Mouse (Mus musculus) CH12.LX (cell line): ENCODE measurements around the gene Tex36.
A peak's percentile ranks its signal among the peaks of the same experiment; 100 is the strongest.

Experiments
- CHD2 ChIP-seq: IDR thresholded peaks from 2 replicates; pipeline ENCODE4 v1.6.1; 2011; ENCODE audit warnings: low read length, improper control_type of control experiment
- CTCF ChIP-seq, 2 experiments: IDR thresholded peaks in 1 of 2; conservative IDR thresholded peaks in 1 of 2; 2 replicates each; pipeline ENCODE4 v1.5.1; 2011 to 2012; ENCODE audit warnings: low read depth in 2 of 2, low read length in 2 of 2, improper control_type of control experiment in 1 of 2, inconsistent platforms in 1 of 2, mild to moderate bottlenecking in 1 of 2, moderate library complexity in 1 of 2
- EP300 ChIP-seq: IDR thresholded peaks from 2 replicates; pipeline ENCODE4 v1.6.1; 2011; ENCODE audit warnings: low read length, improper control_type of control experiment
- KAT2A ChIP-seq: IDR thresholded peaks from 2 replicates; pipeline ENCODE4 v1.6.1; 2012; ENCODE audit warnings: low read length, improper control_type of control experiment, inconsistent platforms; ENCODE audit not compliant: insufficient replicate concordance
- MAFK ChIP-seq: IDR thresholded peaks from 2 replicates; pipeline ENCODE4 v1.6.1; 2011; ENCODE audit warnings: low read length, improper control_type of control experiment; ENCODE audit not compliant: insufficient replicate concordance
- POLR2A ChIP-seq: IDR thresholded peaks from 2 replicates; pipeline ENCODE4 v1.6.1; 2011; ENCODE audit warnings: low read depth, mild to moderate bottlenecking, improper control_type of control experiment, low read length
- POLR2AphosphoS2 ChIP-seq: IDR thresholded peaks from 2 replicates; pipeline ENCODE4 v1.6.1; 2011; ENCODE audit warnings: low read depth, low read length, improper control_type of control experiment
- SMC3 ChIP-seq: IDR thresholded peaks from 2 replicates; pipeline ENCODE4 v1.6.1; 2011; ENCODE audit warnings: low read depth, low read length, improper control_type of control experiment
- TCF12 ChIP-seq: IDR thresholded peaks from 2 replicates; pipeline ENCODE4 v1.6.1; 2014; ENCODE audit warnings: low read depth, mild to moderate bottlenecking, inconsistent platforms, low read length, improper control_type of control experiment
- ZKSCAN1 ChIP-seq: IDR thresholded peaks from 2 replicates; pipeline ENCODE4 v1.6.1; 2012; ENCODE audit warnings: low read depth, inconsistent platforms, low read length, improper control_type of control experiment, borderline replicate concordance

DNA sequence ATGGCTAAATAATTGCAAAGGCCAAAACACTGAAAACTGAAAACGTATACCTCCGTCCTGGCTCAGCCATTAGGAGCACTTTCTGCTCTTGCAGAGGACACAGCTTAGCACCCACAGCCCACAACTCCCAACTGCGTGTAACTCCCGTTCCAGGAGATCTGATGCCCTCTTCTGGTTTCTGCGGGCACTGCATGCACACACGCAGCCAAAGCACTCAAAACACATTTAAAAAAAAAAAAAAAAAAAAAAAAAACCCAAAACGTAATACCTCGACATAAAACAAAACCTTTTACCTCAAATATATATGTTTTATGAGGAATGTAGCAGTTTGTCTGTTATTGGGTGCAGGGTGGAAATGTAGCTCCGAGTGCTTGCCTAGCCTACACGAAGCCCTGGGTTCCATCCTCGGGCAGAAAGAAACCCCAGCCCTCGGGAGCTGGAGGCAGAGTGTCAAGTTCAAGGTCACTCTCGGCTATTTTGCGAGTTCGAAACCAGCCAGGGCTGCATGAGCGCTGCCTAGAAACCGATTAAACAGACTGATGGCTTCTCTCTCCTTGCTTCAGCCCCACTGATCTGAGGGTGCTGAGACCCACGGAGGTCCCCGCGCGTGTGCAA, 34.9 kb upstream of the Tex36 start:
- TF ChIP-seq POLR2AphosphoS2 (no peak), POLR2A (no peak), CTCF (conservative IDR thresholded peaks at IDR 0.05 in 1 of 2, IDR thresholded peaks at IDR 0.05 in 1 of 2; ENCODE audit: low read depth in 2 of 2, low read length in 2 of 2) (peak; percentile 69 to 74), TCF12 (no peak), EP300 (no peak), KAT2A (no peak), ZKSCAN1 (no peak), MAFK (no peak), CHD2 (no peak), SMC3 (peak; percentile 53)
